Mouse (Mus musculus) neutrophil, adult 59 days (primary cell): ENCODE results near the gene Nlrp4e. TPM values are rescaled to one million over a fixed set of nuclear protein-coding genes. Genes with fewer than 3 reads are reported as not detected.

ENCODE experiments used
- total RNA-seq, 2 experiments: library from RNA; stranded (reverse); gene quantifications; 1 replicate in 1 of 2; 2 replicates in 1 of 2; pipeline ENCODE4 v1.2.4; 2023

Nlrp4e gene
- total RNA-seq, result not detected

DNA sequence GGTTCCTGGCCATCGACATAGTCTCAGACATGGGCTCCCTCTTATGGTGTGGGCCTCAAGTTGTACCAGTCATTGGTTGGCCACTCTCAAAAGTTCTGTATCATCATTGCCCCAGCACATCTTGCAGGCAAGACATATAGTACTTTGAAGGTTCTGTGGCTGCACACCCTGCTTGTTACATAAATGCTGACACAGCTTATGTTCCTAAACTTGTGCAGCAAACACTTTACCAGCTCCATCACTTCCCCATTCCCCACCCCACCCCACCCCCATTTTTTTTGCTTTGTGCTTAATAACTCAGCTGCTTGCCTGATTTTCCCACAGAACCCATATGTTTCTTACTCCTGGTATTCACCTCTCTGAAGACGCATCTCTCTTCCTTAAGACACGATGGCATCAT, at the start of gene Nlrp4e:
TSS of gene Nlrp4e (plus strand) at position 301 of the 400 bp plus-strand sequence.

DNA sequence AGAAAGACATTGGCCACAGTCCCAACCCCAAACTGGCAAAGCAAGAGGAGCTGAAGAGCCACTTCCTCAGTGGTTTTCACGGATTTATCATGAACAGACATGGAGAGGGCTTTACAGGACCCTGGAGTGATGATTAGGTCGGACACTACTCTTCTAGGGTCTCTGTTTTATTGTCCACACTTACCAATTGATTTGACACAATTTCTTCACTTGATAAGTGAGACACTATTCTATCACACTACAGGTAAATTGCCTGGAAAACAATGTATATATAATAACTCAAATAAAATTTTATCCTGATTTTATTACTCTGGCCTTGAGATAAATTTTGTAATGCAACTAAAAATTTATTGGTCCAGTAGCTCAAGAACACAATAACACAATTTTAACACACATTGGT, 49.4 kb upstream of the Nlrp4e start, which contains the start of gene Vmn1r166:
TSS of gene Vmn1r166 (minus strand) at position 101 of the 400 bp plus-strand sequence.

DNA sequence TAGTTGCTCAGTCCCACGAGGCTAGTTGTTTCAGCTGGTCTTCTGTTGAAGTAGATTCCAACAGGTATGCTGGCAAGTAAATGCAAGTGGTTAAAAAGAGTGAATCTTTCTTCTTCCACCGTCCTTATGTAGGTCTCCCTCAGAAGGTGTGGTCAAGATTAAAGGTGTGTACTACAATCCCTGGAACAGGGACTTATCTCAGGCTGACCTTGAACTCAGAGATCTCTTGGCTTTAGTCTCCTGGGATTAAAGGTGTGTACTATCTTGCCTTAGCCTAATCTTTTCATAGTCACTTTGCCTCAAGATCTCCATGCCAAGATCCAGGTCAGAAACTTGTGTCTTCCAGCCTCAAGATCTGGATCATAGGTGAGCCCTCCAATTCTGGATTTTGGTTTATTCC, 22.2 kb upstream of the Nlrp4e start, which contains the start of gene Gm6902:
TSS of gene Gm6902 (minus strand) at position 101 of the 400 bp plus-strand sequence.

DNA sequence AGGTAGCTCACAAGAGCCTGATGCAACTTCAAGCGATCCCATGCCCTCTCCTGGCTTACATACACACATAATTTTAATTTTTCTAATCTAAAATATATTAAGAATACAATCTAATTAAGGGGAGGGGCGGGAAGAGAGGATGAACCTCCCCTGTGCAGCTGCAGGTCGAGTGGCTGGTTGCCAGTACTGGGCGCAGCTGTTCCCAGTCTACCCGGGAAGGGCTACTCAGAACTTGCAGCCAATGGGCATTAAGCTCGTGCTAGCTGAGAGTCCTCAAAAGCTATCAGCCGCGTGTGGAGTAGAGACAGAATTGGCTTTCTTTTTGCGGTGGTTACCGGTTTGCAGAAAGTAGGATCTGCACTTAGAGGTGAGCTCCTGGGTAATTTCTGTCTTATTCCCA, 84.6 kb downstream of the Nlrp4e start, which contains the start of gene Nlrp5:
TSS of gene Nlrp5 (plus strand) at position 301 of the 400 bp plus-strand sequence.

Other genes with a start within 250 kb of the Nlrp4e start
- gene Vmn1r163, start 245.7 kb upstream of the Nlrp4e start, total RNA-seq, result not detected
- not detected for gene Gm8720, start 233.7 kb upstream of the Nlrp4e start, total RNA-seq
- gene Gm10662, start 156.7 kb upstream of the Nlrp4e start, total RNA-seq, result not detected
- not detected for gene Vmn1r165, start 83.9 kb upstream of the Nlrp4e start, total RNA-seq
- gene Vmn1r166, start 49.5 kb upstream of the Nlrp4e start, total RNA-seq, result not detected
- gene Gm6902, start 22.3 kb upstream of the Nlrp4e start, total RNA-seq, result not detected
- not detected for gene Nlrp5, start 84.7 kb downstream of the Nlrp4e start, total RNA-seq
- gene Vmn1r167, start 206.0 kb downstream of the Nlrp4e start, total RNA-seq, result not detected
- gene Vmn1r168, start 238.5 kb downstream of the Nlrp4e start, total RNA-seq, result not detected